Mouse (Mus musculus) kidney, postnatal 25 days (tissue): Measurements from ENCODE around the gene Btbd3.
A peak's percentile ranks its signal among the peaks of the same experiment; 100 is the strongest.

ENCODE experiments used
- DNase-seq, 2 experiments: peaks; one replicate each; pipeline ENCODE4 v3.0.0; 2021; ENCODE audit warnings: mixed read lengths in 2 of 2

Gene Btbd3

DNA sequence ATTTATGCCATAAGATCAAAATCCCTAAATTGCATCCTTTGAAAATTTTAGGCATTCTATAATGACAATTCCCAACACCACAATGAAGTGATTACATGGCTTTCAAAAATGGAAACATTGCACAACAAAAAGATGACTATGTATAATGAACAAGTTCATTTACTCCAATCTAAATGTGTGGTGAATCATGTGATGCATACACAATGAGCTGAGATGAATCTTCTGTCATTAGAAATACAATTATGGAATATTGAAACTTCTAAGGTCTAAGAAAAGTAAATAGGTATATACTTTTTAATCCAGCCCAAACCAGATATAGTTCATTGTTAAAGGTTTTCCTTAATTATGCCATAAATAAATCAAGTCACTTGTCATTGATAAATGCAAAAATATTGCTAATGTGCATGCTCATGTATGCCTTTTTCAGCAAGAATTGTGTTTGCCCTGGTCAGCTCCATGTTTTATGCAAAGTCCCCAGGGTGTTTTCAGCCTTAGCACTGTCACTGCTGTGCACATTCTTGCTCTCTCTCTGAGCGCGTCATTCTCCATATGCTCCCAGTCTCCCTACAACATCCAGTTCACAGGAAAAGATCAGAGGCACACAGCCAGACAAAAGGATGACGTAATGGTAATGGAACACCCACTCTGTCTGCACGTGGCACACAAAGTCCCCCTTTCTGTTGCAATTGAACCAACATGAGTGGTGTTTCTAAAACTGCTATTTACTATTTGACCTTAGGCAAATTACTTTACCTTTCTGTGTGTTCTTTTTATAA, 149.6 kb downstream of the Btbd3 start:
- no peak for DNase-seq

DNA sequence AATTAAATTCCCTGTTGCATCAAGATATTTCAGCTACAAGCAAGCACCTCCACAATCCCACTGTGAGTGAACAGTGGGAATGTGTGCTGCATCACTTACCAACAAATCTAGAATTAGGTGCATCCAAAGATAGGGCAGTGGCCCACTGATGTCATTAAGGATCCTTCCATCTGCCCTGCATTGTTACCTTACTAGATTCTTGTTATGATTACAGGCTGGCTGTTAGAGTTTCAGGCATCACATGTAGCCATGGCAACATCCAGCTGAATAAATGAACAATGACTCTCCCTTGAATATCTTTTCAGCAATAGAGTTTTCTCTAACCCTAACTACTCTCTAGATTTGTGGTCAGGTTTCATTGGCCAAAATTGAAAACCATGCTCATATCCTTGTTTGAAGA, 150.3 kb downstream of the Btbd3 start:
- no peak for DNase-seq

DNA sequence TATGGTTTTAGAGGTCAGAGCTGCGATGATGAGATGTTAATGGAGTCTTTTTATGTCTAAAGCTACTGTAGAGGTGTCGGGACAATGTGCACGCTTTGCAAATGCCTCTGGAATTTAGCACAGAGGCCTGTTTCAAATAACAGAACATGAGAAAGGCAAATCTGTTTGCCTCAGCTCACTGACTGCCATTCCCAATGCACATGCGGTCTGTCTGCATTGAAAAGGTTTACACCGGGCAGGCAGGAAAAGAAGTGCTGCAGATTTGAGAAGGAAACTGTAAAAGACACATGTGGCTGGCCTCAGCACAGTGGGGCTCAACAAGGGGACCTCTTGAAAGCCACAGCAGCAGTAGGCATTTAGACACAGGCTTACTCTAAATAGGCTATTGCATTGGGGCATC, 156.2 kb downstream of the Btbd3 start:
- DNase-seq, result no peak

DNA sequence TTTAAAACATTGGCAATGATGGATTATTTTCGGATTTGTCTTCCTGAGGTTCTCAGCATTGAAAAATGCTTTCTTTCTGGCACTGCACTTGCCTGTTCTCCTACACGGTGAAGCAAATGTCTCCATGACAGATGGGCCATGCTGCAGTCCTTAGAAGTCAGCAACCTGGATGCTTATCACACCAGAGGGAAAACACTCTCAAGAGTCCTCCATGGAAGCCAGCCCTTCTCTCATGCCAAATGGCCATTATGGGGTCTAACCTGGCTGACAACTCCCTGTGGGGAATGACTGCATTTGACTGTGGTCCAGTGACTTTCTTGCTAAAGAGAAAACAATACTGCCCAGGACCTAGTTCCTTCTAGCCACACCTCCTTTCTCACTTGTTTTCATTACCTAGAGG, 166.0 kb downstream of the Btbd3 start:
- DNase-seq, result no peak

DNA sequence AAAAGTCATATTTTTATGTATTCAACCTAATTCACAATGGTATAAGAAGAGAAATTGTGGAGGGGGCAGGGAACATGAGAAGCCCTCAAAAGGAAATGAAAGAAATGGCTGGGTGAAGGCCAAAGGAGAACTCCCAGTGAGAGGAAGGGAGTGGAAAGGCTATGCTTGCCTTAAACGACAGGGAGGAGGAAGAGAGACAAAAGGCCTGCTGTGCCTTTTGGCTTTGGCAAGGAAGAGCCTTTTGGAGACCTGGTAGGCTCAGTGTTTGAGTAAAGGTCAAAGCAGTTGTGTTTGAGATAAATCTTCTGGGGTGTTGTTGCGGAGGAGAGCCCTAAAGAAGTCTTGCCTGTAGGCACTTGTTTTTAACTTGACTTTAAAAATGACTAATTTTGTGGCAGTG, 175.6 kb downstream of the Btbd3 start:
- DNase-seq, result no peak

DNA sequence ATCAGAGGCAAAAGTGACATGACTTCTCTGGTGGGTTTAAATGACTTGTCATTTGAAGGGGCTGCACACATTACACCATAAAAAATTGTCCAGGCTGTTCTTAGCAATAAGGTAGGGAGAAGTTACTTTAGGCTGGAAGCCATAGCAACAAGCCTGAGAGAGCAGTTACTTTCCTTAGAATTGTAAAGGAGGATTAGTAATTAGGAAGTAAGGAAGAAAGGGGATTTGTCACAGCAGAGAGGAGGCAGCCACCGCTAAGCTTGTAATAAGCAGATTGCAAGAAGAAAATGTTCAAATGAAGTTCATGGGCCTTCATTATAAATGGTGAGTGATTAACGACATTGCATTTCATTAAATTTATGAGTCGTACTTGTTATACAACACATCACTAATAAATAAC, 190.1 kb downstream of the Btbd3 start:
- no peak for DNase-seq

DNA sequence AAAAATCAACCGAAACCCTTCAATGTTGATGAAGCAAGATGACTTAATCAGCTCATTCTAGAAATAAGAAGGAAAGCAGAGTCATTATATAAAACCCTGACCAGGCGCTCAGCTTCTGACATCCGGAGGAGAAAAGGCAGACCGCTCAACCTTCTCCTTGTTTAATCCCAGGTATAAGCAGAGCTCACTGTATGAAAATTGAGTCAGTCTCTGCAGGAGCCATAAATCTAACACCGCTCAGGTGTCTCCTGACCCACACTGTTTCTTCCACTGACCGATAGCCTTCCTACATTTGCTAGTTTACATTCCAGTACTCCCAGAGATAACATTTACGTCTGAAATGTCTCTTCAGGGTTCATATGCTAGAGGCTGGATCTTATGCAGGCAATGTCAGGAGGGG, 190.6 kb downstream of the Btbd3 start:
- DNase-seq, result no peak

DNA sequence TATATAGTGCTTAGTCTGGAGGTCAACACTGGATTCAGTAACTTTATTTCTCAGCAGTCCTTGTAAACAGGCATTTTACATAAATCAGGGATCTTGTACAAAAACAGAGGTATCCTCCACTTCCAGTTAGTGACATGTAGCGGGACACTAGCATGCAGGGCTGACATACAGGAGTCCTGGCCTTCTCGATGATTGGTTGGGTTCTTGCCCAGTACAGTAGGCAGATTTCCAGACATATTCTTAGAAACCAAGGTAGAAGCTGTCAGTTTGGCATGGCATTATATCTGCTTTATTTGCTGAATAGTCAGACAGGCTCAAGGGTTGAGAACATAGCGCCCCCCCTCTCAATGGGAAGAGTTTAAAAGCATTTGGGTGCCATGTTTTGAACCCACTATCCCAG, 191.3 kb downstream of the Btbd3 start:
- DNase-seq, result no peak

DNA sequence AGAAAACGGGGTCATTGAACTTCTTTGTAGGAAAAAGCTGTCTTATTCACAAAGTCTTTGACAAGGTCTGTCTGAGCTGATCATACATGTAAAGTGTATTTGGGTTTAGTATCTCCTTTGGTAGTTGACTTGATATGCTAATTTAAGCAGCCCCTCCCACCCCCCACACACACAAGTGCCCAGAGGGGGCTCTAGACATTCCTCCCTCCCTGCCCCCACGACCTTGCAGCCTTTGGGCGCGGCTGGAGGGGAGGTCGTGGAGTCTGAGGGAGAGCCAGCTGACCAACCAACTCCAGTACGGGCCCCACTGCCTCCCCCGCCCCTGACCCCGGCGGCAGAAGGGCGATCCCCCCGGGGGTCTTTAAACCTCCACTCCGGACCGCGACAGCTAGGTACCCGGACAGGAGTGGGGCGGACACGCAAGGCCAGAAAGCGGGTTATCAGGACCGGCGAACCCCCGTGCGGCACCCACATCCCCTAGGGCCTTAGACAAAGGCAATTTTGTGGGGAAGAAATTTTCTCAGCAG, 211.7 kb downstream of the Btbd3 start:
- no peak for DNase-seq

DNA sequence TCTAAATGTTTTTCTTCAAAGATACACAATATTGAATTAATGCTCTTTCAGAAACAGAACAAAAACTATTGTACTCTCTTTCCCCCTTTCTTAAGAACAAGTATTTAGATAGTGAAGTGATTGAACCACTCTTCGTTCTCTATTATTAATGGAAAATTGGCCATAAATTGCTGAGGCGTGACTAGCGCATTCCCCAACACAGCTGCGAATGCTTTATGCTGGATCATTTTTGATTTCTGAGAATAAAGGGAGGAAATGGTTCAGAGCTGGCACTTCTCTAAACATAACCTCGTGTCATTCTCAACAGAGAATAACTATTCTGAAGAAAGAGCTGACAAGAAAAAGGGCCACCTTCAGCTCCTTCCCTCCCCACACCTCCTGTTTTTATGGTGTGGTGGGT, 217.0 kb downstream of the Btbd3 start:
- DNase-seq, result no peak

DNA sequence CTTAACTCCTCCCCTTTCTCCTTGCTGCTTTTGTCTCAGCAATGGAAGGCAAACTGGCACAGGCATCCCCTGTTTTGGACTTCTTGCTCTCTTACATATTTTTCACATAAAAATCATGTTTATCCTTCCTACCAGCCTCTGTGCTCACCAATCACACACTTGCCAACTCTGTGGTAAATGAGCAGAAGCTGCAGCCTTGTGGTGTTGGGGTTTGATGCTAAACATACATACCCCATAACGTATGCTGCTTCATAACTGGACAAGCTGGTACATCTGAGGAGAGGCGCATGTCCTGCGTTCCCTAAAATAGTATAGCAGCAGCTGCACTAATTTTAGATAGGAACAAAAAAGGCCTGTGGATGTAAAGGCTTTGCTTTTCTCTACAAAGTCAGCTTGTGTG, 220.1 kb downstream of the Btbd3 start:
- no peak for DNase-seq

DNA sequence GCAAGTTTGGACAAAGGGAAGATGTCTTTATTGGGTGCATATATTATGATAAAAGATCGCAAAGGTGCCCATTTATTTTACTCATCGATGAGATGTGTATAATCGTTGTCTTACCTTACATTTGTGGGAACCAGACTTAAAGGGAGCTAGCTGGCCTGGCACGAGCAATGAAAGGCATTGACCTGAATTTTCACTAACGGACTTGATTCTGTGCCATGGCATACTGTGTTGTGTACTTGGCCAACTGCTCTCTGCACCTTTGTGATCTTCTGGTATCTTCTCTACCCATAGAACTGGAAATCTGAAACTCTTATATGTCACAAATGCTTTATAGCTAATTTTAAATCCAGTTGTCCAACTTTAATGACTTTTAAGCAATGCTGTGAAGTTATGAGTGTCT, 220.9 kb downstream of the Btbd3 start:
- no peak for DNase-seq

DNA sequence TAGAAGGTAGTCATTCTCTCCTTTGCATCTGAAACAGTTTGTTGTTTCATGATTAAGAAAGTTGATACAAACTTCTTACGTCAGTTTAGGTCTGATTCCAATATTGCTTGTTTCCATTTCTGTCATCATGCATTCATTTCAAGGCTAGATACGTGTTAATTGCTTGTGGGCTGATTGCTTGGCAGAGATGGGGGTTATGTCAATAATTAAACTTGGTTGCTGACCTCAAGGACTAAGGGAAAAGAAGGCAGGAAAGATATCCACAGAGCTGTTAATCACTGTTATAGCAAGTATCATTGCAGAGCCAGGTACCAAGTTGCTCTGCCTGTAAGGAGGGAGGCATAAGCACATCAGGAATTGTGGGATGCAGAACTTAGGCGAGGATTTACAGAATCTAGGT, 226.2 kb downstream of the Btbd3 start:
- peak in 1 of 2 experiments; percentile 14 for DNase-seq

DNA sequence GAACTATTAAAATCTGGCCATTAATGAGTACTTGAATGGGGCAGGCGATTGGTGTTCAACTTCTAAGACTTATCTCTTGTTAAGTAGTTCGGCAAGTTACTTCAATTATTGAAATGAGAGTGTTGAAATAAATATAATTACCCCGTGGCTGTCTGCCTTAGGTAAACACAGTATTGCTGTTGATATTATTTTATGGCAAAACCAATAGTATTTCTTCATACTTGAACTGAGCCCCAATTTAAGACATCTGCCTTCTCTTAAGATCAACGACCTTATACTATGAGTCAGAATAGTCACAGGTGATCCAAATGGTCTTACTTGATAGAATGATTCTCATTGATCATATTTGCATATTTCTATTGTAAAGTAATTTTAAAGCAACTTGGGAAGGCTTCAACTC, 228.5 kb downstream of the Btbd3 start:
- no peak for DNase-seq

DNA sequence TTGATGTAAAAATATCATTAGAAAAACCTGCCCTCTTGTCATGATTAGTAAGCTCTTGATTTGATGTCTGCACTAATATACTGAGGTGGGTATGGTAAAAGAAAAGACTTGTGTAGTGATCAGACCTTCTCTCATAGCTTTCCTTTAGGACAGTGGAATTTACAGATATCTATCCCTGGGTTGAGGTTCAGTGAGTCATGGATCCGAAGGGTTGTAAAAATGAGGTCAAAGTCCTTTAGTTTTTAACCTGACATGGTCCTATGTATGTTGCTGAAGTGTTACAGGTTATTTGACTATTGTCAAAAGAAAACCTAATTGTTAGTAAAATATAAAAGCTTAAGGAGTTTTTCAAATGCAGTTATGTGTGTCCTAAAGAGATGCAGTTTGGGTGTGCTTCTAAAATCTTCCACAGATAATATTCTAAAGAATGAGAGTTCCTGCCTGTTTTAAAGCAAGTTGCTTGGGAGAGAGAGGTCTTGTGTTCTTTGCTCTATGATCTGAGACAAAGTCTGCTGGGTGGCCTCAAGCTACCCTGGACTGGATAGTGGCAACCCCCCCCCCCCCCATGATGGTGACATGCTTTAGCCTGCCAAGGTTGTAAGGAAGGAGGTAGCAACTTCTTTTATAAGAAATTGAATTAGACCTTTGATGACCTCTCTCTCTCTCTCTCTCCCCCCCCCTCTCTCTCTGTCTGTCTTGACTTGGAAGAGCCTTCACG, 234.5 kb downstream of the Btbd3 start:
- no peak for DNase-seq

DNA sequence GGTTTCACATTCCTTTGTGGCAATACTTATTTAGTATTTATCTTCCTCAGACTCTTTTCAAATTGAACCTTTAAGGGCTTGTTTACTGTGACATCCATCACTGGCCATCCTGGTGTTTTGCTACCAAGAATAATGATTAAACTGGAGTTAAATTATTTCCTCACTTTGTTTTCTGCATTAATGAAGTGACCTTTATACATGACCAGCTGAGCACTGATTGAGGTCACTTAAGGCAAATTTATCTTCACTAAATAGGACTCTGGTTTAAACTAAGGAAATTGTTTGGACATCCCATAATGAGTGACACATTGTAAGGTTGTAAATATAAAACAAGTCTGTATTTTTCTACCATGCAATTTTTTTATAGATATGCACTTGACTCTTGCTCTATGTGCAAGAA, 235.8 kb downstream of the Btbd3 start:
- no peak for DNase-seq

DNA sequence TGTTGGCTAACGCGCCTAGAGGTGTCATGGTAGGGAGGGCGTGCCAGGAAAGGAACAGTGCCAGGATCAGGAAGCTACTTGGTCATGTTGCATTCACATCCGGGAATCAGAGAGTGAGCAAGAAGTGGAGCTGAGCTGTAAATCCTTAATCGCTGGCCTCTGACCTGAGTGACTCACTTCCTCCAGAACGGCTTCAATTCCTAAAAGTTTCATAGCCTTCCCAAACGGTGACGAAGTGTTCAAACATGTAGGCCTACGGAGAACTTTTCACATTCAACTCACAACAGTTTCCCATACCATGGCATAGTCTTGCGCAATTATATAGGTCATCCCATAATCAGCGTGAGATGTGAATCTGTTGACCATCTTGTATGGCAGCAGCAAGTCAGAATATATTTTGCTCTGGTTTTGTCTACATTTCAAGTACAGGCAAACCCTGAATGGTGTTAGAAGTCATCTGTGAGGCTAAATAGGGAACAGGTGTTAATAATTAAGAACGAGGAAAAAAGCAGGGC, 247.6 kb downstream of the Btbd3 start:
- DNase-seq, result peak; percentile 12 to 28

DNA sequence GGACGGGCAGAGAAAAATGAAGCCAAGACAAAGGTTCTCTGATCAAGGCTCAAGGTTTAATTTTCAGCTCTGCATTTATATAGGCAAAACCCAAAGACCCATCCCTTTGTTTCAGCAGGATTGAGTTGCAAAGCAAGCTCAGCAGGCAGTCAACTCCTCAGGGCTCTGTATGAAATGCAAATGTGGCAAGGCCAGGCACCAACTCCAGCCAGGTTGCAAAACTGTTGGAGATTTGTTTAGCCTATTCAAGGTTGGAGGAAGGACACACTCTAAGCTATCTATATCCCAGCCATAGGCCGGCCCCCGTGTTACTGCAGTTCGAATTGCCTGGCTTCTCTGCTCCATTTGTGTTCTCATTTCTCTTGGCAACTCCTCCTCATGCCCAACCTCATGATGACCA, 259.2 kb downstream of the Btbd3 start:
- no peak for DNase-seq

DNA sequence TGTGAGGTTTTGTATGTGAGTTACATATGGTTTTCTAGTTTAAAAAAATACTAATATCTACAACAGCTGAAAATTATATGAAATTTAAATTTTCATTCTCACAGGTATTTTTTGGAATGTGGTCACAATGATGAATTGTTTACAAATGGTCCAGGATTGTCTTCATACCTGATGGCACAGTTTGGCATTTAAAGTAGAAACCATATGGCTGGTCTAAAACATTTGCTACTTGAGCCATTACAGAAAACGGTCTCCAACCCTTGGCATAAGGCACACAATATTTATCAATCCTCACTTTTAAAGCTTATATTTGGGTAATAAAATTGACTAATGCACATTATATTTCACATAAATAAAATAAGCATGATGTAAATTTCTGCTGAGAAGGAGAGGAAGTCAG, 272.1 kb downstream of the Btbd3 start:
- no peak for DNase-seq

DNA sequence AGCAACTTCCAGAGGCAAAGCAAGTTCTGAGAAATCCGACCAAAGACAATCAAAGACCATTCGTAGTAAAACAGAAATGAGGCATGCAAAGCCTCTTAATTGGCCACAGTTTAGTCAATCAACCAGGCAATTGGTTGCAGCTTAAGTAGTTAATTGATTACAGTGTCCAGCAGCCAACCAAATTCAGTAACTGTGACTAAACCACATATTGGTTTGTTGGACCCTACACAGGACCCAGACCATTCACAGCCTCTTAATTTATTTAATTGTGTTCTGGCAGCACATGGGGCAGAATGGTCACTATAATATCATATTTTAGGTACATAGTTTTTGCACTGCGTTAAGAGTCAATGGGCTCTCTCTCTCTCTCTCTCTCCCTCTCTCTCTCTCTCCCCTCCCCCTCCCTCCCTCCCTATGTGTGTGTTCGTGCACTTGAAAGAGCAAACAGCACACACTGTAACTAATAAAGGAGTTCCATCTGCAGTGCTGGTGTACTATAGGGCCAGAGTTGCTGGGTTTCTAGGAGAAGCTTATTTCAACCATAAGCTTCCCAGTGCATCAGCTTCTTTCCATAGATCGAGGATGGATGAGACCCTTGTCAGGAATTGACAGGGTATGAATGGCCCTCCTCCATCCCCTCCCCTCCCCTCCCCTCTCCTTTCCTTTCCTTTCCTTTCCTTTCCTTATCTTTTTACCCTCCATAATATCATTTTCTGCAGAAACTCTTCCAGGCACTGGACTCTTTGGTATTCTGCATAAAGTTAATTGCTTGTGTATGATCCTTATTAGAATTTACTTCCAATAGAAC, 275.0 kb downstream of the Btbd3 start:
- no peak for DNase-seq

DNA sequence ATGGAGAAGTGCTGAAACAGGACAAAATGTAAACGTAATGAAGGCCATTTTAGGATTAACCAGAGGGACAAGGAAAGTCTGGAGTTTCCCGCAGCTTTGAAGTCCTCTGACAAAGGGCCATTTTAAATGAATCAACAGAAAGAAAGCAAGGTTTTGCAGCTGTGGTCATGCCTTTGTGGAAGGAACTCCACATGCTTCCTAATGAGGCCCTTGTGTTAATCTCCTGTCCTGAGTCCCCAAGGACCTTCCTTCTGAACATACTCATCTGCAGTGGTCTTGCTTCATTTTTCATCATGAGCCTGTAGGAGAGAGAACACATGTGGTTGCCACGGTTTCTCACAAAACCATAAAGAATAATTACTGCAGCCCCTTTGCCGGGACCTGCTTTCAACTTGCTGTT, 275.6 kb downstream of the Btbd3 start:
- no peak for DNase-seq

DNA sequence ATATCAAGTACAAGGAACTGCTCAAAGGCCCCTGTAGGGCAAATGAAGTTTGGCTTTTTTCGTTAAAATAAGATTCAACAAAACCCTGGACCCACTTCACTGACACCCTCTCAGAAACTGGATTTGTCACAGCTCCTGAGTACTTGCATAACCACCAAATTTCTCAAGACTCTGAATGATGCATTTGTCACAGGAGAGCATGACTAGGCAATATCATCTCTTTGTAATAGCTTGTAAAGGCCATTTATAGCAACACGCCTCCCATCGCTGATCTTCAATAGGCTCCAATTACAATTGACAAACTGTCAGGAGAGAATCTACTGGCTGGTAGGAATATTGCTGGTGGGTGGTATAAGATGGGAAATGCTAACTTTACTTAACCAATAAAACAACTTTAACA, 283.3 kb downstream of the Btbd3 start:
- DNase-seq, result no peak

DNA sequence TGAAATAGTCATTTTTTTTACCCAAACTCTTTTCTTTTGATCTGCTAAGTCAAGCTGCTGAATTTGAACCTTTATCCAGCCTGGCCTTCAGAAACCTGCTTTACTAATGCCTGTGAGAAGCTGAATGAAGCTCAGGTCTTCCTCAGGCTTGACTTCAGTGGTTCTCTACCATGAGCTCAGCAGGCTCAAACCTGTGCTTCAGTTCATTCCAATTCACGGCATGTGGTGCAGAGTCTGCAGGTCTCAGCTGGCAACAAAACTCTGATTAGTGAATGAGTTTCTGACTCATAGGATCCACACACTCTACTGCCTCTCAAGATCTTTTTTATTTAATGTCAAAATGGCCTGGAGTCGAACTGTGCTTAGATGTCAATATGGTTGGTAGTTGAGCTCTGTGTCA, 292.6 kb downstream of the Btbd3 start:
- DNase-seq, result no peak
